Mouse (Mus musculus) erythroblast, embryonic 14.5 days (primary cell): ENCODE measurements around the gene Vstm2l. TPM values are rescaled to one million over a fixed set of nuclear protein-coding genes. Genes with fewer than 3 reads are reported as not detected.

Experiments used
- H3K27me3 ChIP-seq: 2 replicates; pipeline ENCODE4 v1.6.1; 2012; ENCODE audit warnings: inconsistent platforms; ENCODE audit not compliant: control insufficient read depth
- H3K36me3 ChIP-seq: 2 replicates; pipeline ENCODE4 v1.6.1; 2012; ENCODE audit warnings: mild to moderate bottlenecking, inconsistent platforms; ENCODE audit not compliant: control insufficient read depth
- H3K4me1 ChIP-seq: 2 replicates; pipeline ENCODE4 v1.6.1; 2012; ENCODE audit warnings: inconsistent platforms; ENCODE audit not compliant: control insufficient read depth
- H3K4me3 ChIP-seq: replicated peaks from 2 replicates; pipeline ENCODE3; 2012; ENCODE audit warnings: moderate library complexity, mild to moderate bottlenecking, inconsistent platforms
- H3K9me3 ChIP-seq: 2 replicates; pipeline ENCODE4 v1.6.1; 2012; ENCODE audit warnings: low read length, inconsistent platforms, mixed read lengths; ENCODE audit not compliant: control insufficient read depth
- GATA1 ChIP-seq: IDR thresholded peaks from 2 replicates; pipeline ENCODE4 v1.6.1; 2012; ENCODE audit warnings: low read length, inconsistent platforms, mixed read lengths
- TAL1 ChIP-seq: IDR thresholded peaks from 3 replicates; pipeline ENCODE4 v1.6.1; 2012; ENCODE audit warnings: low read length, inconsistent platforms, mixed read lengths
- polyA plus RNA-seq: library from polyadenylated mRNA; stranded (reverse); fragments of >175 nt; gene quantifications from 2 replicates; pipeline ENCODE4 v1.2.3, GENCODE M21; 2012

Gene Vstm2l
- polyA plus RNA-seq, 1 experiment, result not detected

DNA sequence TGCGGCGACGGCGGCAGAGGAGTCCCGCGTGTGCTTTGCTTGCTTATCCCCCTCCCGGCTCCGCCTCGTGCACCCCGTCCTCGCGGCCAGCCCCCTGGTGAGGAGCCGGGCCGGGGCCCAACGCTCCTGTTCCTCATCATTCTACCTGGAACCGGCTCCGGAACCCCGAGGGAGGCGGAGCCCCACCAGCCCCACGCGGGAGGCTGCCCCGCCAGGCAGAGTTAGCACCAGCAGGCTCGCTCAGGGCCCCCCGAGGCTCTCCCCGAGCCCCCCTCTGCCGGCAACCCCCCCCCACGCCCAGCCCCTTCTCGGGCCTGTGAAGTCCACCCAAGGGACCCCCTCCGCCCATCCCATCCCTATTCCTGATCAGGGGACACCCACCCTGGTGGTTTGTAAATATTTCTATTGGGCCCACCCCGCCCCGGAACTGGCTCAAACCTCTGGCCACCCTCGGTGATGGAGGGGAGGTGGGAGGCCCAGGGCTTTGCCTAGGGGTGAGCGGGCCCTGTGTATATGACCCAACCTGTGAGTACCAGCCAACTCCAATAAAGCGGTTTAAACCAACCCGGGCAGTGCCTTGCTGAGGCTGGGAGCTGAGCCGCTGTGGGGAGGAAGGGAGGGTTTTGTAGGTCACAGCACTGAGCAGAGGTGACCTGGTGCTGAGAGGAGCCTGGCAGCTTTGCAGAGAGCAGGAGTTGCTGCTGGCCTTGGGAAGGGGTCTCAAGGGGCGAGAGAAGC, 29.9 kb downstream of the Vstm2l start:
- no peaks in the 10 kb centered on the region for H3K36me3 ChIP-seq
- no peak for TF ChIP-seq TAL1
- no peak for TF ChIP-seq GATA1
- H3K9me3 ChIP-seq, result peaks cover 3% of the 10 kb centered on the region; the same call in 1 of the 2 replicates
- H3K4me1 ChIP-seq, result no peaks in the 10 kb centered on the region
- no peak overlapping the region for H3K4me3 ChIP-seq
- peaks cover 49% of the 10 kb centered on the region for H3K27me3 ChIP-seq

DNA sequence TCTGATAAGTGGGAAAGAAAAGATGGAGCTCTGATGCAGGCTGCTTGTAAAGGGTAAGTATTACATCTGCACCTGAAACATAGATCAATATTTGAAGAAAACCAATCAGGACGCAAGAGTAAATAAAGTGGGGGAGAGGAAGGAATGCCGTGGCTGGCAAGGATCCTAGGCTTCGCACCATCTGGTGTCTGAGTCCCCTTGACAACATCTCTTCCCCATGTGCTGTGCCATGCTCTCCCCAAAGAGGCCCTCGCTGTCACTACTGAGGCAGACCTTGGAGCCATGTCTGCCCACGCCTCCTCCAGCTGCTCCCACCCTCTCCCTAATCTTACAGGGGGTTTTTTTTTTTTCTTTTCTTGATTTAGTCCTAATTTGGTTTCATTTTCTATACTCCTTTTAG, 39.5 kb downstream of the Vstm2l start:
- Histone ChIP-seq H3K4me3 (no peak overlapping the region), H3K9me3 (no peaks in the 10 kb centered on the region), H3K4me1 (no peaks in the 10 kb centered on the region), H3K27me3 (no peaks in the 10 kb centered on the region), H3K36me3 (no peaks in the 10 kb centered on the region)
- TF ChIP-seq GATA1 (no peak), TAL1 (no peak)

DNA sequence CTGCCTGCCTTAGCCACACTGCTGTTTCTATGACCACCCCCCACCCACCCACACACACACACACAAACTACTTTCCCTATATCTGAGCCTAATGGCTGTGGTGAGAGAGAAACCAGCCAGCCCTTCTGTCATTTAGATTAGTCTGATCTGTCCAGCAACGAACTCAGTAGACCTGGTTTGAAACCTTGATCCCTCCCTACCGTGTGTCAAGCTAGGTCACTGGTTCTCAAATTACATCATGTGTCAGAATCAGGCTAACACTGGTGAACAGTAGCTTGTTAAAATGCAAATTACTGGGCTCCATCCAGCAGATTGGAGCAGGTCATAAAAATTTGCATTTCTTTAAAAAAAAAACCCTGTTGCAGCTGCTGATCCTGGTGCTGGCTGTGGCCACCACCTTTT, 43.3 kb downstream of the Vstm2l start:
- H3K9me3 ChIP-seq, result no peaks in the 10 kb centered on the region
- H3K4me3 ChIP-seq, result no peak overlapping the region
- no peaks in the 10 kb centered on the region for H3K36me3 ChIP-seq
- no peaks in the 10 kb centered on the region for H3K4me1 ChIP-seq
- TF ChIP-seq TAL1, result no peak
- no peak for TF ChIP-seq GATA1
- no peaks in the 10 kb centered on the region for H3K27me3 ChIP-seq

DNA sequence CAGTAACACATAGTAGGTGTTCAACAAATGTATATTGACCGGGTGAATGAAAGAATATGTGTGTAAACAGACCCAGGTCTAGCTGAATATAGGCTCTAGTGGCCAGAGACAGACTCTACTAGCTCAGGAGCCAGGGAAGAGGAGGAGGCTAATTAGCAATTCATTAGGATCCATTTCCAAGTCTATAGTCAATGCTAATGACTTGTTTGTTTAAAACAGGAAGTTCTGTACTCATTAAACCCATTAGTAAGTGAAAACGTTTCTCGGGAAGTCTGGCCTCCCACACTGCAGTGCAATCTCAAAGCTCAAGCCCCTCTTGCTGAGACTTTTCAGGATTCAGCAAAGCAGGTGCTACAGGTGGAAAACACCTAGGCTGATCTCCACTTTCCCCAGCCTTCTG, 53.4 kb downstream of the Vstm2l start:
- H3K27me3 ChIP-seq, result no peaks in the 10 kb centered on the region

DNA sequence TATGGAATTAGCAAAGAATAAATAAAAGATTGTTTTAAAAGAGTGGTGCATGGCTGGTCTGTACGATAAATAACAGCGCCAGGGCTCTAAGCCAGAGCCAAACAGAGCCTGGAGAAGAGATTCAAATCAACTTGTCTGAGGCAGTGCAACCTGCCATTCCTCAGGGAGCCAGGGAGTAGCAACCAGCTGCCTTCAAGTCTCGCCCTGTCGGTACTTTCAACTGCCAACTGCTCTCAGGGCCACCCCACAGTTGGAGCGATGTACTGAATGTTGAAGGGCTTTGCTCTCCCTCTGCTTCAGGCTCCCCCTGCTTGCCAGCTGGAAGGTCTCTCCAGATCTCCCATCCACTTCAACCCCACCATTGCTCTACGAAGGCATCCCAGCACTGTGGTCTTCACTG, 55.7 kb downstream of the Vstm2l start:
- no peaks in the 10 kb centered on the region for H3K36me3 ChIP-seq
- no peaks in the 10 kb centered on the region for H3K9me3 ChIP-seq
- H3K4me3 ChIP-seq, result no peak overlapping the region
- peaks cover 14% of the 10 kb centered on the region for H3K27me3 ChIP-seq
- no peak for TF ChIP-seq TAL1
- TF ChIP-seq GATA1, result no peak
- no peaks in the 10 kb centered on the region for H3K4me1 ChIP-seq

More for the DNA sequence above, 53.4 kb downstream of the Vstm2l start:
- H3K4me1 ChIP-seq, result no peaks in the 10 kb centered on the region
- H3K4me3 ChIP-seq, result no peak overlapping the region
- no peaks in the 10 kb centered on the region for H3K9me3 ChIP-seq
- no peak for TF ChIP-seq TAL1
- TF ChIP-seq GATA1, result no peak
- H3K36me3 ChIP-seq, result no peaks in the 10 kb centered on the region

DNA sequence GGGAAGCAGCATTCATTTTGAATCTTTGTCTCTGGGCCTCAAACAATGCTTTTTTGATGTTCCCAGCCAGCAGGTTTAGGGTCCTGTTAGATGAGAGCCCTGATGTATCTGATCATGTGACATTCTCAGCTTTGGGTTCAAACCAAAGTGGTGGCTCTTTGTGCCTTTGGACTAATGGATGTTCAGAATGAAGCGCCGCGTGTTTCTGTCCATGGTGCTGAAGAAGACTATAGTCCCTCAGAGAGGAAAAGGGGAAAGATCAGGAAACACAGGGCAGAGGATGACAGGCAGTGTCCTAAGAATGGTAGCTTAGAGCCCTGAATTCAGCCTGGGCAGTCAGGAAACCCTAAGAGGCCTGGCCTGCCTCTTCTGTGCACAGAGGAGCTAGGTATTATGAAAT, 56.2 kb downstream of the Vstm2l start:
- no peak overlapping the region for H3K4me3 ChIP-seq
- H3K27me3 ChIP-seq, result peaks cover 20% of the 10 kb centered on the region
- TF ChIP-seq GATA1, result no peak
- TF ChIP-seq TAL1, result no peak
- no peaks in the 10 kb centered on the region for H3K36me3 ChIP-seq
- H3K9me3 ChIP-seq, result no peaks in the 10 kb centered on the region
- H3K4me1 ChIP-seq, result no peaks in the 10 kb centered on the region

DNA sequence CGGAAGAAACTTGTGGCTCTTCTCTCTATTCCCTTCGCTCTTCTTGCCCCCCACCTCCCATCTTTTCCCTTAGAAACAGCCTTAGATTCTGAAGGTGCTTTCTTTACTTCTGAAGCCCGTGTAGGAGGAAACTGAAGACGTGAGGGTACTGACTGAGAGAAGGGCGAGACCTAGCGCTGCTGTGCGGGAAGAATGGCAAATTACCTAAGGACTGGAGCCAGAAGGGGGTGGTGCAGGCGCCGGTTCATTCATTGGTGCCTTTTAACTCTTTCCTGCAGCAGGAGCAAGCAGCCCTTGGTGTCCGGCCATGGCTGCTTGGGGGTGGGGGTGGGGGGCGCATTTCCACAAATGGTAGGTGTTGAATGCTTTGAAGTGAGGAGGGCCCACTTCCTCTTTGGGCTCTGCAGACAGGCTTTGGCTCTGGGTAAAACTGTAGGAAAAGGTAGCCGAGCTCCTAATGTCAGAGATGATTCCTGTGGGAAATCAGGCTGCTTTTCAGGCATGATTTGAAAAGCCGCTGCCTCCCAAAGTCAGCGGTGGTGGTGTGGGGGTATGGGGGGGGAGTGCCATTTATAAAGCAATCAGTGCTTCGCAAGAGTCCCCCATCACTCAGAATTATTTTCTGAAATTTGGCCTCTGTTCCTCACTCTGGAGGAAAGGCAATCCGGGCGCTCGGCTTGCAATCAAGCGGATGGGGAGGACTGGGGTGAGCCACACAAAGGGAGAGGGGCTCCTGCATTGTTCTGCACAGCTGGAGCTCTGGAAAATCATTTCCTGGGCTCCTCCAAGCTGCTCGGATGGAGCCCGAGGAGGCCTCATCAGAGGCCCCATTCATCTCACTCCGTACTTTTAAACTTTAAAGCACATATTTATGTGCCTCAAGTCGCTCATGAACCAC, 60.4 kb downstream of the Vstm2l start:
- Histone ChIP-seq H3K36me3 (no peaks in the 10 kb centered on the region), H3K4me3 (no peak overlapping the region), H3K27me3 (peaks cover 32% of the 10 kb centered on the region), H3K9me3 (no peaks in the 10 kb centered on the region), H3K4me1 (no peaks in the 10 kb centered on the region)
- no peak for TF ChIP-seq TAL1
- no peak for TF ChIP-seq GATA1

DNA sequence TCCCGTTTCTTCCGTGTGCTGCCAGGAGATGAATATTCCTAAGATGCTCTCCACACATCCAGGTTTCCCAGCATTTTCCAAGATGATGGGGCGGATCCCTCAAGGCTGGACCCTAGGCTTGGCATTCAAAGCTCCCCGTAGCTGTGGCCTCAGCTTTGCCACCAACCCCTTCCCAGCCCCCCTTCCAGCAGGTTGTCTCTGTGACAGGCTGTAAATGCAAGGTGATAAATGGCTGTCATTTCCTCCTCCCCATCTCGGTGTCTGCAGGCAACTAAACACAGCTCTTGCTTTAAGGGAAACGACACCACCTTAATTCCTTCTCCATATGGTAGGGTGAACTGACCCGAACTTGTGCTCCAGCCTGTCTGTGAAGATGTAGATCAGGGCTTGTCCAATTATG, 61.1 kb downstream of the Vstm2l start:
- Histone ChIP-seq H3K4me3 (no peak overlapping the region), H3K9me3 (no peaks in the 10 kb centered on the region), H3K27me3 (peaks cover 32% of the 10 kb centered on the region), H3K4me1 (no peaks in the 10 kb centered on the region), H3K36me3 (no peaks in the 10 kb centered on the region; the same call in 1 of the 2 replicates)
- TF ChIP-seq GATA1 (no peak), TAL1 (no peak)

DNA sequence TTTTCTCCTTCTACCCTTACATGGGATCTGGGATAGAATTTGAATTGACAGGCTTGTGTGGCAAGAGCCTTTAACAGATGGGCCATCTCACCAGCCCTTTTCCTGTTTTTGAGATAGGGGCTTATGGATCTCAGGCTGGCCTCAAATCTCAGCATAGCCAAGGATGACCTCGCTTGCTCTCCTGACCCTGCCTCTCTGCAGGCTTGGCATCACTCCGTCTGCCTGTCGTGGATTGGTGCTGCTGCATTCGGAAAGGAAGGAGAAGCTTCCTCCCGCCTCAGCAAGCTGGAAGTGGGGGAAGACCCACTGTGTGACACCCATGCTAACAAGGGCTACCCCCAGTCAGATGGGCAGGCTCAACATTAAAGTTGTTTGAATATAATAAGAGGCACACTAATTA, 64.8 kb downstream of the Vstm2l start:
- H3K36me3 ChIP-seq, result peaks cover 21% of the 10 kb centered on the region
- no peak for TF ChIP-seq GATA1
- TF ChIP-seq TAL1, result no peak
- H3K4me1 ChIP-seq, result no peaks in the 10 kb centered on the region
- peaks cover 26% of the 10 kb centered on the region for H3K27me3 ChIP-seq
- H3K9me3 ChIP-seq, result no peaks in the 10 kb centered on the region
- H3K4me3 ChIP-seq, result no peak overlapping the region
